17 mouse cellular contexts compared by ENCODE assay signal in genomic region chr17:29673325-29673724, GRCm38 (mm10).
"Had no signal": no experiment of that assay in that cellular context is flagged by ENCODE, and none has a peak within 500 bp of the region (broad histone marks: within the 10 kb centered on the region; RNA-seq: fewer than 3 reads in every experiment).

No protein-coding gene starts in this region.

- H3K9me3 ChIP-seq: megakaryocyte, embryonic 14.5 days; midbrain, embryonic 13.5 days; midbrain, embryonic 15.5 days; neural tube, embryonic 12.5 days had no signal

- H3K27ac ChIP-seq: liver, embryonic 14.5 days; macrophage; midbrain, embryonic 13.5 days; midbrain, embryonic 15.5 days; neural tube, embryonic 12.5 days had no signal

- H3K27me3 ChIP-seq: megakaryocyte, embryonic 14.5 days; midbrain, embryonic 13.5 days; midbrain, embryonic 15.5 days; neural tube, embryonic 12.5 days had no signal

- ATAC-seq: midbrain, embryonic 13.5 days; midbrain, embryonic 15.5 days had no signal

- DNase-seq: lung, adult 18-20 months; lung, embryonic 14.5 days; lung, postnatal 14 days; lung, postnatal 36 days; right cerebral cortex, postnatal 25 days; right cerebral cortex, postnatal 4 days; spleen, adult 18-20 months; thymus, adult 18-20 months; thymus, postnatal 14 days; thymus, postnatal 36 days had no signal

- H3K4me3 ChIP-seq: megakaryocyte, embryonic 14.5 days; midbrain, embryonic 13.5 days; midbrain, embryonic 15.5 days; neural tube, embryonic 12.5 days had no signal

- H3K9ac ChIP-seq: liver, embryonic 14.5 days; lung, embryonic 14.5 days; midbrain, embryonic 13.5 days; midbrain, embryonic 15.5 days; neural tube, embryonic 12.5 days had no signal

- H3K4me2 ChIP-seq: lung, embryonic 14.5 days; midbrain, embryonic 11.5 days; midbrain, embryonic 13.5 days; midbrain, embryonic 15.5 days; neural tube, embryonic 12.5 days had no signal

- H3K4me1 ChIP-seq: neural tube, embryonic 12.5 days had no signal
